Mouse (Mus musculus): ENCODE measurements around the gene Serinc2. TPM values are rescaled to one million over a fixed set of nuclear protein-coding genes. Genes with fewer than 3 reads are reported as not detected.

Gene Serinc2
- polyA plus RNA-seq, 1 experiment from 2014 or later: 40.7 TPM

GRCm38 (mm10) chr4:130316691-130317090, 37.7 kb upstream of the Serinc2 start:
- peaks cover 9% of the 10 kb centered on the region; the same call in 1 of the 2 replicates for H3K36me3 ChIP-seq (ENCODE audit: control insufficient read depth, insufficient read depth, low read length)
- WGBS: 87% methylated on average over 10 of the region's 10 CpGs
- no peak overlapping the region for H3K27ac ChIP-seq (ENCODE audit: low read length)
- H3K4me1 ChIP-seq (ENCODE audit: control insufficient read depth, insufficient read depth, low read length): peaks cover 9% of the 10 kb centered on the region; the same call in 1 of the 2 replicates
- H3K27me3 ChIP-seq (ENCODE audit: control insufficient read depth, insufficient read depth, low read length): no peaks in the 10 kb centered on the region
- no peaks in the 10 kb centered on the region for H3K9me3 ChIP-seq (ENCODE audit: control insufficient read depth, low read depth, low read length)
- no peak overlapping the region for H3K4me2 ChIP-seq (replicated peaks; ENCODE audit: low read depth, low read length)
- no peak overlapping the region for H3K9ac ChIP-seq (replicated peaks; ENCODE audit: low read depth, low read length)
- no peak overlapping the region for H3K4me3 ChIP-seq (ENCODE audit: low read depth, low read length)
- ATAC-seq (ENCODE audit: insufficient number of reproducible peaks, insufficient read depth, low FRiP score, low read depth): no peak

GRCm38 (mm10) chr4:130315771-130316527, 36.9 kb upstream of the Serinc2 start:
- H3K4me1 ChIP-seq (ENCODE audit: control insufficient read depth, insufficient read depth, low read length): peaks cover 9% of the 10 kb centered on the region; the same call in 1 of the 2 replicates
- no peak overlapping the region for H3K4me2 ChIP-seq (replicated peaks; ENCODE audit: low read depth, low read length)
- WGBS: 66% methylated on average over 13 of the region's 13 CpGs
- no peak overlapping the region for H3K4me3 ChIP-seq (ENCODE audit: low read depth, low read length)
- H3K9me3 ChIP-seq (ENCODE audit: control insufficient read depth, low read depth, low read length): no peaks in the 10 kb centered on the region
- H3K36me3 ChIP-seq (ENCODE audit: control insufficient read depth, insufficient read depth, low read length): peaks cover 7% of the 10 kb centered on the region; the same call in 1 of the 2 replicates
- H3K27ac ChIP-seq (ENCODE audit: low read length): no peak overlapping the region
- no peaks in the 10 kb centered on the region for H3K27me3 ChIP-seq (ENCODE audit: control insufficient read depth, insufficient read depth, low read length)
- no peak for ATAC-seq (ENCODE audit: insufficient number of reproducible peaks, insufficient read depth, low FRiP score, low read depth)
- no peak overlapping the region for H3K9ac ChIP-seq (replicated peaks; ENCODE audit: low read depth, low read length)

DNA sequence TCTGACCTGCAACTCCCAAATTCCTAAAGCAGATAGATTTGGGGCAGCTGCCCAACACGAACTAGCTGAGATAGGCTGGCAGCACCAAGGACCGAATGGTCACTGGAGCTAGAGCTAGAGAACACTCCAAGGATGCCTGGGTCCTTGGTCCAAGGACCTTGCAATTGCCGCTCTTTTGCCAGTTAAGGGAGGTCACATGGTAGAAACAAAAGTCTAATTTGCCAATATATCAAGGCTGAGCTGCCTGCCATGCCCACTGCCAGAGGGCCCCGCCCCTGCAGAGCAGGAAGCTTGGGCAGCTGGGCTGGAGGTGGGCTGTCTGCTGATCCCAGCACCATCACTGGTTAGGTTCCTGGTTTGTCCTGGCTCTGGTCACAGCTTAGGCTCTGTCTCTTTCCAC, 34.5 kb upstream of the Serinc2 start:
- 93% methylated on average over 4 of the region's 4 CpGs for WGBS
- no peak overlapping the region for H3K4me2 ChIP-seq (replicated peaks; ENCODE audit: low read depth, low read length)

GRCm38 (mm10) chr4:130312526-130312925, 33.5 kb upstream of the Serinc2 start:
- Histone ChIP-seq H3K9ac (replicated peaks; ENCODE audit: low read depth, low read length) (no peak overlapping the region), H3K4me1 (ENCODE audit: control insufficient read depth, insufficient read depth, low read length) (peaks cover 9% of the 10 kb centered on the region; the same call in 1 of the 2 replicates), H3K27ac (ENCODE audit: low read length) (no peak overlapping the region), H3K27me3 (ENCODE audit: control insufficient read depth, insufficient read depth, low read length) (peaks cover 4% of the 10 kb centered on the region; the same call in 1 of the 2 replicates), H3K9me3 (ENCODE audit: control insufficient read depth, low read depth, low read length) (no peaks in the 10 kb centered on the region), H3K4me3 (ENCODE audit: low read depth, low read length) (no peak overlapping the region), H3K36me3 (ENCODE audit: control insufficient read depth, insufficient read depth, low read length) (peaks cover 7% of the 10 kb centered on the region; the same call in 1 of the 2 replicates), H3K4me2 (replicated peaks; ENCODE audit: low read depth, low read length) (no peak overlapping the region)
- 88% methylated on average over 3 of the region's 3 CpGs for WGBS
- ATAC-seq (ENCODE audit: insufficient number of reproducible peaks, insufficient read depth, low FRiP score, low read depth): no peak

More for the DNA sequence above, 34.5 kb upstream of the Serinc2 start:
- Histone ChIP-seq H3K27ac (ENCODE audit: low read length) (no peak overlapping the region), H3K9ac (replicated peaks; ENCODE audit: low read depth, low read length) (no peak overlapping the region), H3K27me3 (ENCODE audit: control insufficient read depth, insufficient read depth, low read length) (no peaks in the 10 kb centered on the region), H3K9me3 (ENCODE audit: control insufficient read depth, low read depth, low read length) (no peaks in the 10 kb centered on the region), H3K4me3 (ENCODE audit: low read depth, low read length) (no peak overlapping the region), H3K36me3 (ENCODE audit: control insufficient read depth, insufficient read depth, low read length) (peaks cover 7% of the 10 kb centered on the region; the same call in 1 of the 2 replicates), H3K4me1 (ENCODE audit: control insufficient read depth, insufficient read depth, low read length) (peaks cover 9% of the 10 kb centered on the region; the same call in 1 of the 2 replicates)
- ATAC-seq (ENCODE audit: insufficient number of reproducible peaks, insufficient read depth, low FRiP score, low read depth): no peak

DNA sequence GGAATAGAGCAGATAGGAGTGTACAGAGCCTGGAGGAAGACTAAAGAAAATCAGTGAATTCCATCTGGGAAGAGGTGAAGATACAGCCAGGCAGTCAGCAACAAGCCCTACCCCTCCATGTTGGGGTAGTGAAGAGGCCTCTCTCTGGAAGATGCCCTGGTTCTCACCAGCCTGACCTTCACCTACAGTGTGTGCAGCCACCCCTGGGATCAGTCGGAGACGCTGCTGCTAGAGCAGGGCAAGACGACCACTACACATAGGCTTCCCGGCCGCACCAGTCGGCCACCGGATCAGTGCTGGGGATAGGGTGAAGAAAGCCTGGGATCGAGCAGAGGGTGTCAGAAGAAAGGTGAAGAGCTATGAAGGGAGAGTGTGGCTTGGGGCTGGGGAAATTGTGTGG, 30.2 kb upstream of the Serinc2 start:
- Histone ChIP-seq H3K4me3 (ENCODE audit: low read depth, low read length) (peak overlapping the region; percentile 41; the same call in 1 of the 2 replicates), H3K9ac (replicated peaks; ENCODE audit: low read depth, low read length) (no peak overlapping the region; the same call in 1 of the 2 replicates)

DNA sequence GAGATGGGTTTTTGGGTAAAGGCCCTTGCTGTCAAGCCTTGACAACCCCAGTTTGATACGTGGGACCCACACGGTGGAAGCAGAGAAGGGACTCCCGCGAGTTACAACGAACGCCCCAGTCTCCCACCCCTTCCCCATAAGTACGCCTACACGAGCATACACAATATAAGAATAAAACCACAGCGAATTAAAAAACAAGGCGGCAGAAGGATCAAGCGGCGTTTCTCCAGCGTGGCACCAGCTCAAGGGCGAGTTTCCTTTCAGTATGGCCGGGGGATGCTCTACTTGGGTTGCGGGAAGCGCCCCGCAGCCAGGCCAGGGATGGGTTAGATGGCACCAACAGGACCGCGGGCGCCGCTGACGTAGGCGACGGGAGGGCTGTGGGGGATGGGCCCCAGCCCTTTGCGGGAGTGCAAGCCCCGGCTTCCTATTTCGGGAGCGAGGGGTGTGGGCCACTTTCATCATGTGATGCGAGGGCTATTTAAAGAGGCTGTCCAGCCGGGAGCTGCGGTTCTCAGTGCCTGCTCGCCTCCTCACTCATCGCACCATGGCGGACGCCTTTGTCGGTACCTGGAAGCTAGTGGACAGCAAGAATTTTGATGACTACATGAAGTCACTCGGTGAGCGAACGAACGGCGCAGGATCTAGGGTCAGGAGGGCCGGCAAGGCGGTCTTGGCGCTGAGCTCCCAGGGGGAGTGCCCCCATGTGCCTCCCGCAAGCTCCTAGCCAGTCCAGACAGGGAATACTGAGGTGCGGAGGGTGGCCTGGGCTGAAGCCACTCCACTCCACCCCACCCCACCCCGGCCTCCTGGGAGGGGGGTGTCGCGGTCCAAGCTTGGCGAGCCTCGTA, 29.5 kb upstream of the Serinc2 start, which contains the start of the genes Fabp3 and Gm10570:
Gene Fabp3, plus strand, starts transcription at position 365 of the 851 bp plus-strand sequence.
Gene Gm10570, minus strand, starts transcription at position 444 of the 851 bp plus-strand sequence.
- peaks cover 4% of the 10 kb centered on the region; the same call in 1 of the 2 replicates for H3K27me3 ChIP-seq (ENCODE audit: control insufficient read depth, insufficient read depth, low read length)
- peak; percentile 30; the same call in 1 of the 2 replicates for ATAC-seq (ENCODE audit: insufficient number of reproducible peaks, insufficient read depth, low FRiP score, low read depth)
- WGBS: under 1% methylated on average over 51 of the region's 52 CpGs
- H3K4me2 ChIP-seq (replicated peaks; ENCODE audit: low read depth, low read length): peak within 1 kb of the TSS; percentile 93
- H3K4me1 ChIP-seq (ENCODE audit: control insufficient read depth, insufficient read depth, low read length): no peaks in the 10 kb centered on the region
- H3K9me3 ChIP-seq (ENCODE audit: control insufficient read depth, low read depth, low read length): no peaks in the 10 kb centered on the region
- no peak within 1 kb of the TSS for H3K27ac ChIP-seq (ENCODE audit: low read length)
- H3K4me3 ChIP-seq (ENCODE audit: low read depth, low read length): peak within 1 kb of the TSS; percentile 41
- H3K36me3 ChIP-seq (ENCODE audit: control insufficient read depth, insufficient read depth, low read length): no peaks in the 10 kb centered on the region; the same call in 1 of the 2 replicates
- peak within 1 kb of the TSS; percentile 18; the same call in 1 of the 2 replicates for H3K9ac ChIP-seq (replicated peaks; ENCODE audit: low read depth, low read length)

More for the DNA sequence above, 30.2 kb upstream of the Serinc2 start:
- Histone ChIP-seq H3K36me3 (ENCODE audit: control insufficient read depth, insufficient read depth, low read length) (no peaks in the 10 kb centered on the region; the same call in 1 of the 2 replicates), H3K4me2 (replicated peaks; ENCODE audit: low read depth, low read length) (peak overlapping the region; percentile 93), H3K27ac (ENCODE audit: low read length) (no peak overlapping the region), H3K9me3 (ENCODE audit: control insufficient read depth, low read depth, low read length) (no peaks in the 10 kb centered on the region), H3K4me1 (ENCODE audit: control insufficient read depth, insufficient read depth, low read length) (no peaks in the 10 kb centered on the region), H3K27me3 (ENCODE audit: control insufficient read depth, insufficient read depth, low read length) (peaks cover 4% of the 10 kb centered on the region; the same call in 1 of the 2 replicates)
- ATAC-seq (ENCODE audit: insufficient number of reproducible peaks, insufficient read depth, low FRiP score, low read depth): no peak
- WGBS: 54% methylated on average over 8 of the region's 8 CpGs

DNA sequence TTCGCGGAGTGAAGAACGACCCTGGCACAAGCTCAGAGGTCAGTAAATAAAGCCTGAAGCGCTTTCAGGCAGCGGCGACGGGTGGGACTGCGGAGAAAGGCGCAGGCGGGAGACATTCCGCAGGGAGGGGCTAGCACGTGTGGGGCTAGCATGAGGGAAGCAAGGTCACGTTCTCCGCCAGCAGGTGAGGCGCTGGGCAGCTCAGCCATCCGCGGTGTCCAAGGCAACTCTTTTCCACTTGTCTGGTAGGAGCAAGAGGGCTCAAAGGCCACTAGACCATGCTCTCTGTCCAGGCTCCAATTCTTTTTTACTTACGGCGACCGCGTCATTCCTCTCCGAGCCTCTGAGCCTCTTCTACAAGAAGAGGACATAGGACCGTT, 28.8 kb upstream of the Serinc2 start:
- Histone ChIP-seq H3K9ac (replicated peaks; ENCODE audit: low read depth, low read length) (no peak overlapping the region), H3K4me3 (ENCODE audit: low read depth, low read length) (peak overlapping the region; percentile 41), H3K4me2 (replicated peaks; ENCODE audit: low read depth, low read length) (peak overlapping the region; percentile 93), H3K36me3 (ENCODE audit: control insufficient read depth, insufficient read depth, low read length) (no peaks in the 10 kb centered on the region), H3K27ac (ENCODE audit: low read length) (no peak overlapping the region), H3K4me1 (ENCODE audit: control insufficient read depth, insufficient read depth, low read length) (no peaks in the 10 kb centered on the region), H3K27me3 (ENCODE audit: control insufficient read depth, insufficient read depth, low read length) (peaks cover 4% of the 10 kb centered on the region; the same call in 1 of the 2 replicates), H3K9me3 (ENCODE audit: control insufficient read depth, low read depth, low read length) (no peaks in the 10 kb centered on the region)
- no peak for ATAC-seq (ENCODE audit: insufficient number of reproducible peaks, insufficient read depth, low FRiP score, low read depth)
- WGBS: under 1% methylated on average over 23 of the region's 23 CpGs

Data from stomach, embryonic 14.5 days (tissue).